Mouse (Mus musculus) activated CD4-positive, CD25-positive, alpha-beta regulatory T cell, adult 4 months (primary cell): ENCODE data around the gene Hbq1b. TPM values are rescaled to one million over a fixed set of nuclear protein-coding genes. Genes with fewer than 3 reads are reported as not detected.
A peak's percentile ranks its signal among the peaks of the same experiment; 100 is the strongest.

ENCODE experiments used
- ATAC-seq: one replicate; pipeline ENCODE4 v1.8.0; 2017
- polyA plus RNA-seq, 2 experiments: library from polyadenylated mRNA; unstranded; fragments of 100-300 nt; shearing (Covaris generic); gene quantifications; one replicate each; pipeline ENCODE4 v1.2.1; 2017

The Hbq1b gene
- polyA plus RNA-seq, 2 experiments from 2014 or later, result not detected

GRCm38 (mm10) chr11:32301506-32301905 lies 14.7 kb downstream of the Hbq1b start:
- no peak for ATAC-seq

DNA sequence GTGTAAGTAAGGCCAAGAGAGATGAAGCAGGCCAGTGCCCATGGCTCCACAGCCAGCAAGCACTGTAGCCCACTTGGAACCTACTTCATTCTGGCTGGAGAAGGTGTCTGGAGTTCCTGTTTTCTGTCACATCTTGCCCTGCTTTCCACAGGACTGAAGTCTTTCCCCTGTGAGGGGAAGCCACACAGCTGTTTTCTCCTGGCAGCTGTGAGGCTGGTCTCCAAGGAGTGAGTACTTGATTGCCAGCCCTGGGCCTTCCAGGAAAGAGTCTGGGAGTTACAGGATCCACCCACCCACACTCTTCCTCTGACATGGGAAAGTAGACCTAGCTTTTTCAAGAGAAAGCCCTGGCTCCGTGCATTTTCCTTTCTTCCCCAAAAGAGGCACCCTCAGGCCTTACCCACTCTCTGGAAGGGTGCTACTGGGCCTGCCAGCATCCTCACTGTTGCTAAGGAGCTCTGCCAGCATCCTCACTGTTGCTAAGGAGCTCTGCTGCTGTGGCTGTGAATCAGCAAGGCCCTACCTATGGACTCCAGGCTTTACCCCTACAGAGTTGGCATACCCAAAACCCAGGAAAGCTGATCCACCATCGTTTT lies 16.2 kb downstream of the Hbq1b start:
- ATAC-seq, result no peak

DNA sequence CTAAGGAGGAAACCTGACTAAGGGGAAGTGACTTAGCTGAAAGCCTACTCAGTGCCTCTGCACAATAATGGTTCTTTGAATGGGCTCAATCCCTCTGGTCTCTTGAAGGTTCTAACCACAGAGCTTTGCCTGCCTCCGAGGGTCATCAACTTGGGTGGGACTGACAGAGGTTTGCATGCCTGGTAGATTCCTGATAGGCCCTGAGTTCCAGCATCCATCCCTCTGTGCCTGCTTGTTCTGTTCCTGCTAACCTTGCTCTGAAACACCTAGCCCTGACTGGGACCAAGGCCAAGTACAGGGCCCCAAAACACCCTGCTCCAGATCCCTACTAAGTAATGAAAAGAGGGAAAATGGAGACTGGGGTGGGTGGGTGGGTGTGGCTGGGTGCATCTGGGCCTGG lies 16.7 kb downstream of the Hbq1b start:
- ATAC-seq, result no peak

GRCm38 (mm10) chr11:32307006-32307405 lies 20.2 kb downstream of the Hbq1b start:
- ATAC-seq, result no peak

- ATAC-seq, result no peak
Measured at GRCm38 (mm10) chr11:32309446-32309845, 22.7 kb downstream of the Hbq1b start.

DNA sequence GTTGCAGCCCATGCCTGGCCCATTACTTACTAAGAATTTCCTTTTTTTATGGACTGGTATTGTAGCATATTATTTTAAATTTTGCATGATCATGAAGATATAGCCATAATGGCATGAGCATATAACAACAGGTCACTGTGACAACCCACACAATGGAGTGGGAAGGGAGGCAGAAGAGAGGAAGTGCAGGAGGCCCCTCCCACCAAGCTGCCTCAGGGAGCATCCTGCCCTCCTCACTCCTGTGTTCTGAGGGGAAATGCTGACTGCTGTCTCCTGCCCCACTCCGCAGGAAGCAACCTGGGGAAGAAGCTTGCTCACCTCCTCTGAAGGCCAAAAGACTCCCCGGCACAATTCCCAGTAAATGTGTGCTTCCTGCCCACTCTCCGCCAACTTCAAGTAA lies 23.2 kb downstream of the Hbq1b start:
- no peak for ATAC-seq

DNA sequence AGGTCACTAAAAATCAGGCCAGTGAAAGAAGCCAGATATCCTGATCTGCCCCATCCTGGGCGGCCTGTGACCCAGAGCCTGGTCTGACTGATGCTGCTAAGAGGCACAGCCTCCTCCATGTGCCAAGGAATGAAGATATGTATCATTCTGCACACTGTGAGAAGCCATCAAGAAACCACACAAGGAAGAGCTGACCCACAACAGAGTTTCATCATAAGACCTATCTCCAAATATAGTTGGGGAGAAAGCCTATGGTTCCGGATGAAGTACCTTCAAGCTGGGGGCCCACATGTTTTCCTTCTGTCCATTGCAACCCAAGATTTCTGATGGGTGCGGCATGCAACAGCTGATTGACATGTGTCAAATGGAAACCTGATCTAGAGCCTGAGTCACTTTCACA lies 29.2 kb downstream of the Hbq1b start:
- no peak for ATAC-seq

- no peak for ATAC-seq
Measured at GRCm38 (mm10) chr11:32320507-32321195, 33.9 kb downstream of the Hbq1b start.

- ATAC-seq, result no peak
Measured at GRCm38 (mm10) chr11:32321196-32321565, 34.4 kb downstream of the Hbq1b start.

DNA sequence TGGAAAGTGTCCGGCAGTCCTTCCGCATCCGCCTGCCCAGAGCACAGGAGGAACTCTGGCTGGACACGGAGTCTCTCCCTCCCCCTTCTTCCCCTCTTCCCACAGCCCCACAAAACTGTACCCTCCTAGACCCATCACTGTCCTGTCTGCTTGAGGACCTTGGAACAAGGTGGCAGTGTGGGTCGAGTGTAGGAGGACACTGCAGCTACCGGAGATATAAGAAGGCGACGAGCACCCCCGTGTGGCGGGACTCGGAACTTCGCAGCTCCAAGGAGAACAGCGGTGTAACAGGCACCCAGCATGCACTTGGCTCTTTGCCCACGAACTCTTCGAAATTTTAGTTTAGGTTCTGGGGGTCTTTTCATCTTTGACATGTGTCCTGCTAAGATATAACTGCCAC lies 37.8 kb downstream of the Hbq1b start:
- ATAC-seq, result peak; percentile 78

- no peak for ATAC-seq
Measured at GRCm38 (mm10) chr11:32331075-32331474, 44.3 kb downstream of the Hbq1b start.

DNA sequence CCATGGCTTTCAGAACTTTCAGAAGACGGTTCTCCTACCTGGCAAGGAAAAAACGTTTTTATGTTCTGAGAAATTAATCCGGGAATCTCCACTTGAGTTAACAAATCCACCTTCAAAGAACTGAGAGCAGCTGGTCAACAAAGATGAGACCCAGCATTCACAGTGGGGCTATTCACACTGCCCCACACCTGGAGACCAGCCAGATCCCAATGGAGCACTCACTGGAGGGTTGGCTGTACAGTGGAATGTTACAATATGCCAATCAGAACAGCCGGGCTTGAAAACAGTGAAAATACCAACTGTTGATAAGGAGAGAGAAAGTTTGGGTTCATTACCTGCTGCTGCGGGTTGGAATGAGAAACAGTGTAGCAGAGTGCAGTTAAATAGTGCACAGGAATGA lies 45.1 kb downstream of the Hbq1b start:
- ATAC-seq, result no peak

DNA sequence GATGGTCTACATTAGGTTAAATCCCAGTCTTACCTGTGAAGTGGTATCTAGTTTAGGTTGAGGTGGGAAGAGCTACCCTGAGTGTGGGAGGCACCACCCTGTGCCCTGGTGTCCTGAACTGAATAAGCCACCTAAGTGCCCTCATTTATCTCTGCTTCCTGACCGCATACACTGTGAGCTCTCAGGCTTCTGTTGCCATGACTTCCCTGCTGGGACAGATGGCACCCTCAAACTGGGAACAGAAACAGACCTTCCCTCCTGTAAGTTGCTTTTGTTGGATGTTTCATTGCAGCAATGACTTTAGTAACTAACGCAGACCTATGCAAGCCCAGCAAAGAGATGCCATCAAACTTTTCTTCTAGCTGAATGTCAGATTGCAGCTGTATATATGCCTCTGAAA lies 46.5 kb downstream of the Hbq1b start:
- ATAC-seq, result no peak

- no peak for ATAC-seq
Measured at GRCm38 (mm10) chr11:32336435-32336907, 49.7 kb downstream of the Hbq1b start.

Other genes with a start within 250 kb of the Hbq1b start
- gene Il9r, start 86.7 kb upstream of the Hbq1b start, polyA plus RNA-seq, result 1 to 10 TPM; 4.5 to 7.1 TPM
- 10 to 100 TPM; 70.5 to 73.4 TPM for gene Snrnp25, start 81.5 kb upstream of the Hbq1b start, polyA plus RNA-seq
- gene Rhbdf1, start 64.7 kb upstream of the Hbq1b start, polyA plus RNA-seq, result under 1 TPM in 1 of 2 experiments, not detected in 1; 0.49 TPM
- 10 to 100 TPM; 34.8 to 35.0 TPM for gene Mpg, start 60.5 kb upstream of the Hbq1b start, polyA plus RNA-seq
- 10 to 100 TPM; 36.7 to 37.6 TPM for gene Nprl3, start 19.3 kb upstream of the Hbq1b start, polyA plus RNA-seq
- not detected for gene Hba-x, start 10.6 kb upstream of the Hbq1b start, polyA plus RNA-seq
- 100 to 1,000 TPM in 1 of 2 experiments, 1 to 10 TPM in 1; 4.6 to 196 TPM for gene Hba-a1, start 3.5 kb upstream of the Hbq1b start, polyA plus RNA-seq
- 100 to 1,000 TPM in 1 of 2 experiments, 1 to 10 TPM in 1; 8.9 to 339 TPM for gene Hba-a2, start 9.5 kb downstream of the Hbq1b start, polyA plus RNA-seq
- not detected for gene Hbq1a, start 13.1 kb downstream of the Hbq1b start, polyA plus RNA-seq
- gene Sh3pxd2b, start 60.9 kb downstream of the Hbq1b start, polyA plus RNA-seq, result under 1 TPM in 1 of 2 experiments, not detected in 1; 0.06 TPM
- gene Ubtd2, start 168.4 kb downstream of the Hbq1b start, polyA plus RNA-seq, result 1 to 10 TPM; 2.3 to 3.1 TPM
- gene Efcab9, start 245.1 kb downstream of the Hbq1b start, polyA plus RNA-seq, result 1 to 10 TPM; 1.1 to 1.2 TPM
- gene Stk10, start 246.3 kb downstream of the Hbq1b start, polyA plus RNA-seq, result 100 to 1,000 TPM in 1 of 2 experiments, 10 to 100 TPM in 1; 66.9 to 116 TPM